Mouse (Mus musculus): Measurements from ENCODE around the gene Gm14443. TPM values are rescaled to one million over a fixed set of nuclear protein-coding genes. Genes with fewer than 3 reads are reported as not detected.
"Not testable (repeated sequence)": the region's sequence is repeated elsewhere in the genome, so short reads cannot be mapped to it uniquely, and the experiment has no call there.

Gene Gm14443
- 1.3 TPM in 2 replicates for polyA plus RNA-seq (2014; fragmentation: Nextera tagmentation; extraction: Ambion mirVana)

GRCm38 (mm10) chr2:175175401-175176180 is at the start of gene Gm14443:
Gene Gm14443 (minus strand): TSS chr2:175175871.
- not testable (repeated sequence) for H3K4me1 ChIP-seq (ENCODE audit: control insufficient read depth, insufficient read depth, low read length); H3K4me2 ChIP-seq (ENCODE audit: low read depth, low read length); H3K9me3 ChIP-seq (replicated peaks; ENCODE audit: control insufficient read depth, low read length); H3K27me3 ChIP-seq (ENCODE audit: control insufficient read depth, insufficient read depth, low read length); H3K27ac ChIP-seq (replicated peaks; ENCODE audit: low read depth, low read length); ATAC-seq (replicated peaks; ENCODE audit: insufficient number of reproducible peaks, low FRiP score, low TSS enrichment, low read depth); H3K4me3 ChIP-seq (ENCODE audit: low read depth, low read length); DNase-seq (ENCODE audit: low spot score); H3K9ac ChIP-seq (replicated peaks; ENCODE audit: low read length); H3K36me3 ChIP-seq (replicated peaks; ENCODE audit: control insufficient read depth, insufficient read depth, low read depth, low read length)
- WGBS, result 75% methylated on average over 12 of the region's 12 CpGs

GRCm38 (mm10) chr2:175206732-175207131 is 31.1 kb upstream of the Gm14443 start, which contains the start of gene Gm14391:
Gene Gm14391 (minus strand): TSS chr2:175206917.
- WGBS, result no CpG with 5 or more reads among the region's 7 CpGs
- not testable (repeated sequence) for H3K27me3 ChIP-seq (ENCODE audit: control insufficient read depth, insufficient read depth, low read length); H3K36me3 ChIP-seq (replicated peaks; ENCODE audit: control insufficient read depth, insufficient read depth, low read depth, low read length); H3K9me3 ChIP-seq (replicated peaks; ENCODE audit: control insufficient read depth, low read length); DNase-seq (ENCODE audit: low spot score); H3K4me1 ChIP-seq (ENCODE audit: control insufficient read depth, insufficient read depth, low read length); H3K27ac ChIP-seq (replicated peaks; ENCODE audit: low read depth, low read length); H3K4me3 ChIP-seq (ENCODE audit: low read depth, low read length); ATAC-seq (replicated peaks; ENCODE audit: insufficient number of reproducible peaks, low FRiP score, low TSS enrichment, low read depth); H3K4me2 ChIP-seq (ENCODE audit: low read depth, low read length); H3K9ac ChIP-seq (replicated peaks; ENCODE audit: low read length)

GRCm38 (mm10) chr2:175179008-175179407 is 3.3 kb upstream of the Gm14443 start:
- DNase-seq (ENCODE audit: low spot score); H3K9ac ChIP-seq (replicated peaks; ENCODE audit: low read length); H3K27ac ChIP-seq (replicated peaks; ENCODE audit: low read depth, low read length); H3K4me2 ChIP-seq (ENCODE audit: low read depth, low read length); H3K27me3 ChIP-seq (ENCODE audit: control insufficient read depth, insufficient read depth, low read length); ATAC-seq (replicated peaks; ENCODE audit: insufficient number of reproducible peaks, low FRiP score, low TSS enrichment, low read depth); H3K4me1 ChIP-seq (ENCODE audit: control insufficient read depth, insufficient read depth, low read length); H3K9me3 ChIP-seq (replicated peaks; ENCODE audit: control insufficient read depth, low read length); H3K4me3 ChIP-seq (ENCODE audit: low read depth, low read length); H3K36me3 ChIP-seq (replicated peaks; ENCODE audit: control insufficient read depth, insufficient read depth, low read depth, low read length): not testable (repeated sequence)
- WGBS, result 48% methylated on average over 1 of the region's 1 CpGs

- no peak for ATAC-seq (replicated peaks; ENCODE audit: insufficient number of reproducible peaks, low FRiP score, low TSS enrichment, low read depth)
- WGBS, result 83% methylated on average over 6 of the region's 6 CpGs
Observed at GRCm38 (mm10) chr2:175176312-175176711, 641 bp upstream of the Gm14443 start.

GRCm38 (mm10) chr2:175174058-175174457 is 1.6 kb downstream of the Gm14443 start:
- H3K9me3 ChIP-seq (replicated peaks; ENCODE audit: control insufficient read depth, low read length); H3K27me3 ChIP-seq (ENCODE audit: control insufficient read depth, insufficient read depth, low read length); H3K4me3 ChIP-seq (ENCODE audit: low read depth, low read length); H3K36me3 ChIP-seq (replicated peaks; ENCODE audit: control insufficient read depth, insufficient read depth, low read depth, low read length); DNase-seq (ENCODE audit: low spot score); H3K4me1 ChIP-seq (ENCODE audit: control insufficient read depth, insufficient read depth, low read length); H3K9ac ChIP-seq (replicated peaks; ENCODE audit: low read length); ATAC-seq (replicated peaks; ENCODE audit: insufficient number of reproducible peaks, low FRiP score, low TSS enrichment, low read depth); H3K27ac ChIP-seq (replicated peaks; ENCODE audit: low read depth, low read length); H3K4me2 ChIP-seq (ENCODE audit: low read depth, low read length): not testable (repeated sequence)
- WGBS, result 92% methylated on average over 2 of the region's 2 CpGs

More at GRCm38 (mm10) chr2:175176312-175176711, 641 bp upstream of the Gm14443 start:
- Histone ChIP-seq H3K4me2 (ENCODE audit: low read depth, low read length) (no peak overlapping the region), H3K4me3 (ENCODE audit: low read depth, low read length) (no peak overlapping the region), H3K9ac (replicated peaks; ENCODE audit: low read length) (no peak overlapping the region), H3K36me3 (replicated peaks; ENCODE audit: control insufficient read depth, insufficient read depth, low read depth, low read length) (no peaks in the 10 kb centered on the region), H3K27ac (replicated peaks; ENCODE audit: low read depth, low read length) (no peak overlapping the region), H3K4me1 (ENCODE audit: control insufficient read depth, insufficient read depth, low read length) (no peaks in the 10 kb centered on the region), H3K9me3 (replicated peaks; ENCODE audit: control insufficient read depth, low read length) (no peaks in the 10 kb centered on the region), H3K27me3 (ENCODE audit: control insufficient read depth, insufficient read depth, low read length) (no peaks in the 10 kb centered on the region)
- DNase-seq (ENCODE audit: low spot score), result no peak

GRCm38 (mm10) chr2:175172906-175173595 is 2.6 kb downstream of the Gm14443 start:
- H3K36me3 ChIP-seq (replicated peaks; ENCODE audit: control insufficient read depth, insufficient read depth, low read depth, low read length); H3K4me2 ChIP-seq (ENCODE audit: low read depth, low read length); H3K27ac ChIP-seq (replicated peaks; ENCODE audit: low read depth, low read length); H3K27me3 ChIP-seq (ENCODE audit: control insufficient read depth, insufficient read depth, low read length); H3K4me1 ChIP-seq (ENCODE audit: control insufficient read depth, insufficient read depth, low read length); H3K9ac ChIP-seq (replicated peaks; ENCODE audit: low read length); DNase-seq (ENCODE audit: low spot score); H3K9me3 ChIP-seq (replicated peaks; ENCODE audit: control insufficient read depth, low read length); ATAC-seq (replicated peaks; ENCODE audit: insufficient number of reproducible peaks, low FRiP score, low TSS enrichment, low read depth); H3K4me3 ChIP-seq (ENCODE audit: low read depth, low read length): not testable (repeated sequence)
- 83% methylated on average over 3 of the region's 3 CpGs for WGBS

GRCm38 (mm10) chr2:175172123-175172522 is 3.5 kb downstream of the Gm14443 start:
- Histone ChIP-seq H3K4me3 (ENCODE audit: low read depth, low read length) (no peak overlapping the region), H3K9ac (replicated peaks; ENCODE audit: low read length) (no peak overlapping the region), H3K4me2 (ENCODE audit: low read depth, low read length) (no peak overlapping the region), H3K4me1 (ENCODE audit: control insufficient read depth, insufficient read depth, low read length) (no peaks in the 10 kb centered on the region), H3K27ac (replicated peaks; ENCODE audit: low read depth, low read length) (no peak overlapping the region), H3K27me3 (ENCODE audit: control insufficient read depth, insufficient read depth, low read length) (no peaks in the 10 kb centered on the region), H3K9me3 (replicated peaks; ENCODE audit: control insufficient read depth, low read length) (no peaks in the 10 kb centered on the region), H3K36me3 (replicated peaks; ENCODE audit: control insufficient read depth, insufficient read depth, low read depth, low read length) (no peaks in the 10 kb centered on the region)
- no peak for DNase-seq (ENCODE audit: low spot score)
- 86% methylated on average over 3 of the region's 3 CpGs for WGBS
- no peak for ATAC-seq (replicated peaks; ENCODE audit: insufficient number of reproducible peaks, low FRiP score, low TSS enrichment, low read depth)

GRCm38 (mm10) chr2:175166870-175167269 is 8.8 kb downstream of the Gm14443 start:
- DNase-seq (ENCODE audit: low spot score); H3K36me3 ChIP-seq (replicated peaks; ENCODE audit: control insufficient read depth, insufficient read depth, low read depth, low read length); H3K4me1 ChIP-seq (ENCODE audit: control insufficient read depth, insufficient read depth, low read length); ATAC-seq (replicated peaks; ENCODE audit: insufficient number of reproducible peaks, low FRiP score, low TSS enrichment, low read depth); H3K9ac ChIP-seq (replicated peaks; ENCODE audit: low read length); H3K4me2 ChIP-seq (ENCODE audit: low read depth, low read length); H3K9me3 ChIP-seq (replicated peaks; ENCODE audit: control insufficient read depth, low read length); H3K4me3 ChIP-seq (ENCODE audit: low read depth, low read length); H3K27me3 ChIP-seq (ENCODE audit: control insufficient read depth, insufficient read depth, low read length); H3K27ac ChIP-seq (replicated peaks; ENCODE audit: low read depth, low read length): not testable (repeated sequence)
- WGBS, result 92% methylated on average over 2 of the region's 2 CpGs
